Mouse (Mus musculus): ENCODE results near the gene Usp21.

GRCm38 (mm10) chr1:171319748-171320147 lies 32.0 kb upstream of the Usp21 start:
- TF ChIP-seq CTCF (conservative IDR thresholded peaks at IDR 0.05; ENCODE audit: low read length) (no peak), NANOG (IDR thresholded peaks at IDR 0.05; ENCODE audit: borderline replicate concordance, low read length) (peak; percentile 81), POU5F1 (IDR thresholded peaks at IDR 0.05; ENCODE audit: borderline replicate concordance, low read length) (no peak)

Measured in E14TG2a.4 (cell line).